Mouse (Mus musculus): ENCODE results near the gene Nfatc4. TPM values are rescaled to one million over a fixed set of nuclear protein-coding genes. Genes with fewer than 3 reads are reported as not detected.

Nfatc4 gene
- polyA plus RNA-seq, 1 experiment from 2014 or later, result 17.1 TPM

DNA sequence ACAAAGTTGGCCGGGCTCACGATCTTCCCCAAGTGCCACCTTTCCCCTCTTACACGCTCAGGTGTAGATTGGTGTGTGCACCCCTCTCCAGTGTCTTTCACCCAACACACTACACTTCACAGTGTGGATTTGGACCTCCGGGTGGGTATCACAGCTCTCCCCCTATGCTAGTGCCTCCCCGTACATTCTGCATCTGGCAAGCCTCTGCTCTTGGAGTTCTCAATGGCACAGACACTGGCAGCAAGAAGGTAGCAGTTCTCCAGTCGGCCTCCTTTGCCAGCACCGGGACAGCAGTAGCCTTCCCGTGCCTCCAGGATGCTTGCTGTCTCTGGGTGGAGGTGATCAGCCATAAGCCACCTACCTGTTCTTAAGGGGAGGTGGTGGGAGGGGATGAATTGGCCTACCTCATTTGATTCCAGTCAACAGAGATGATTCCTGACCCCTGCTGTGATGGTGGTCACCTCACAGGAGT is 50.3 kb downstream of the Nfatc4 start:
- no peak for ATAC-seq
- Histone ChIP-seq H3K4me1 (ENCODE audit: insufficient read depth, low read depth, low read length) (peaks cover 5% of the 10 kb centered on the region; the same call in 1 of the 2 replicates), H3K4me2 (replicated peaks; ENCODE audit: low read depth, low read length) (no peak overlapping the region), H3K4me3 (ENCODE audit: low read depth, low read length) (no peak overlapping the region), H3K9ac (replicated peaks; ENCODE audit: low read depth) (no peak overlapping the region), H3K27me3 (replicated peaks; ENCODE audit: insufficient read depth, low read length) (no peaks in the 10 kb centered on the region), H3K36me3 (ENCODE audit: insufficient read depth, low read length) (peaks cover 20% of the 10 kb centered on the region), H3K27ac (ENCODE audit: low read length) (no peak overlapping the region), H3K9me3 (ENCODE audit: low read length) (no peaks in the 10 kb centered on the region)
- 88% methylated on average over 8 of the region's 8 CpGs for WGBS
- no peak for TF ChIP-seq EP300 (IDR thresholded peaks at IDR 0.05)
- no peak for TF ChIP-seq CTCF (IDR thresholded peaks at IDR 0.05)
- DNase-seq (ENCODE audit: low spot score), result no peak

DNA sequence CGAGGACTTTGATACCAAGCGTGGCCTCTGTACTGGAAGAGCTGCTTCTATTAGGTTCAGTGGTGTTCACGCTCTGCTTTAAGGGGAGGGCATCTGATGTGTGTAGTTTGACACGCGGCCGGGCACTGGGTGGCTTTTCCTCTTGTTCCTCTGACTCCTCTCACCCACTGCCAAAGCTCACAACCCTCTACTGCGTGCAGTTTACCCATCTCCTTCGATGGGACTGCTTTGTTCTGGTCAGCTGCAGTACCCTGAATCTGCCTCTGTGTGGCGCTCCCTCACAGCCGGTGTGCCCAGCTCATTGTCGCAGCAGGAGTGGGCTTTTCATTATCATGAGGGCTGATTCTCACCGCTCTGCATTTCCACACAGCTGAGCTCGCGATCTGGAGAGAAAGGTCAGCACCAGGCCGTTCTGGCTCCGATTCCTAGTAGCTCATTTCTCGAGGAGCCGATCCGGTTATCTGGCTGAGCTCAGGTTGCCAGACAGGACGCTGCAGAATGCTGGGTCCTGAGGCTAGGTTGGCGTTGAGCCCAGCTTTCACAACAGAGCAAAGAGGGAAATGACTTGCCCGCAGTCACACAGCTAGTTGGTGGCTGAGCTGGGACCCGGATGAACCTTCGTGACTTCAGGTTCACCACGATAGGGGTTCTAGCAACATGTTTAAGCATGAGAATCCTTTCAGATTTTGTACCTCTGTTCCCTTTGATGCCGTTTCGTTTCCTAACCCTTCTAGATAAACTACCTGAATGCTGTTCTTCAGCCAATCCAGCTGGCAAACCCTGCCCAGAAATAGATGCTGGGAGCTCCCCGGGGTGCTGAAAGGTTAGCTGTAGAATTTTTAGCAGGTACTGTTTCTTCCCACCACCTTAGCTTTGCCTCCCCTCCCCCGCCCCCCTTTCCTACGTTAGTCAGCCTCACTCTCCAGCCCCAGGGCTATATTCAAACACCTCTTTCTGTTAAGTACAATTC is 51.1 kb downstream of the Nfatc4 start:
- H3K27ac ChIP-seq (ENCODE audit: low read length), result no peak overlapping the region
- H3K4me2 ChIP-seq (replicated peaks; ENCODE audit: low read depth, low read length), result peak overlapping the region; percentile 46
- TF ChIP-seq CTCF (IDR thresholded peaks at IDR 0.05), result peak; percentile 99
- no peak for TF ChIP-seq EP300 (IDR thresholded peaks at IDR 0.05)
- peaks cover 16% of the 10 kb centered on the region for H3K36me3 ChIP-seq (ENCODE audit: insufficient read depth, low read length)
- DNase-seq (ENCODE audit: low spot score) (peak; percentile 87), ATAC-seq (peak; percentile 71)
- 12% methylated on average over 30 of the region's 30 CpGs for WGBS
- H3K27me3 ChIP-seq (replicated peaks; ENCODE audit: insufficient read depth, low read length), result no peaks in the 10 kb centered on the region
- 0 out of 2 replicates have a peak overlapping the region, but pooled peaks have one; percentile 8 for H3K4me3 ChIP-seq (ENCODE audit: low read depth, low read length)
- peaks cover 5% of the 10 kb centered on the region; the same call in 1 of the 2 replicates for H3K4me1 ChIP-seq (ENCODE audit: insufficient read depth, low read depth, low read length)
- H3K9ac ChIP-seq (replicated peaks; ENCODE audit: low read depth), result no peak overlapping the region
- H3K9me3 ChIP-seq (ENCODE audit: low read length), result no peaks in the 10 kb centered on the region

DNA sequence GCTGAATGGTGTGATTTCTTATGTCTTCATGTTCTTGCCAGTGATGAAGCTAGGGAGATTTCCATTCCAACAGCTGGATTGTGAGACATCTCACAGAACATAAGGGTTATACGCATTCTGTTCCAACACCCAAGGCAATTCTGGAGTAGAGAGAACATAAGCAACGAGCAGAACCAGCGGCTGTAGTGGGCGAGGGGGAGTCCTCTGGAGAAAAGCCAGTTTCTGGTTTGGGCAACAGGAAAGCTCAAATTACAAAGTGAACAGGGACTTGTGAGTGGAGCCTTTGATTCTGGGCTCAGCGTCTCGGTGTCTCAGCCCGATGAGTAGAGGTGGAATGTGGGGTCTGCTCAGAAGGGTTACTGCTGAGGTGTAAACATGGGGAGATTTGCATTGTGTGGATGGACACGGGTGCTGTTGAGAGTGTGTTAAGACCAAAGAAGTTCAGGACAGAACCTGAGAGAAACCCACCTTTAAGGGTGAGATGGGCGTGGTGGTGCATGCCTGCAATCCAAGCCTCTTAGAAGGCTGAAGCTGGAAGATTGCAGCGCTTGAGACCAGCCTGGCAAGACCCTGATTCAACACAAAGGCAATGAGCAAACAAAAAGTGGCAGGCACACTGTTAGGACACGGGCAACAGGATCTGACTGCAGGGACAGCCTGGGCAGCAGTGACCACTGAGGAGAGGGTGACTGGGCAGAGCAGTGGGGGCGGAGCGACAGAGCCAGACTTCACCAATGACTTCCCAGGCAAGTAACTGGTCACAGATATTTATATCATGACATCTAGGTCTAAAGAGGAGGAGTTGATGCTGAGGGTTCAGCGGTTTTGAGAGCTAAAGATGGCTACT is 54.7 kb downstream of the Nfatc4 start:
- H3K9me3 ChIP-seq (ENCODE audit: low read length), result no peaks in the 10 kb centered on the region
- DNase-seq (ENCODE audit: low spot score) (peak; percentile 73), ATAC-seq (peak; percentile 53)
- 0 out of 2 replicates have a peak overlapping the region, but pooled peaks have one; percentile 14 for H3K27ac ChIP-seq (ENCODE audit: low read length)
- 11% methylated on average over 14 of the region's 14 CpGs for WGBS
- no peak overlapping the region for H3K4me3 ChIP-seq (ENCODE audit: low read depth, low read length)
- peaks cover 5% of the 10 kb centered on the region; the same call in 1 of the 2 replicates for H3K4me1 ChIP-seq (ENCODE audit: insufficient read depth, low read depth, low read length)
- H3K4me2 ChIP-seq (replicated peaks; ENCODE audit: low read depth, low read length), result no peak overlapping the region
- TF ChIP-seq EP300 (IDR thresholded peaks at IDR 0.05) (no peak), CTCF (IDR thresholded peaks at IDR 0.05) (no peak)
- H3K27me3 ChIP-seq (replicated peaks; ENCODE audit: insufficient read depth, low read length), result no peaks in the 10 kb centered on the region
- H3K36me3 ChIP-seq (ENCODE audit: insufficient read depth, low read length), result no peaks in the 10 kb centered on the region
- no peak overlapping the region for H3K9ac ChIP-seq (replicated peaks; ENCODE audit: low read depth)

DNA sequence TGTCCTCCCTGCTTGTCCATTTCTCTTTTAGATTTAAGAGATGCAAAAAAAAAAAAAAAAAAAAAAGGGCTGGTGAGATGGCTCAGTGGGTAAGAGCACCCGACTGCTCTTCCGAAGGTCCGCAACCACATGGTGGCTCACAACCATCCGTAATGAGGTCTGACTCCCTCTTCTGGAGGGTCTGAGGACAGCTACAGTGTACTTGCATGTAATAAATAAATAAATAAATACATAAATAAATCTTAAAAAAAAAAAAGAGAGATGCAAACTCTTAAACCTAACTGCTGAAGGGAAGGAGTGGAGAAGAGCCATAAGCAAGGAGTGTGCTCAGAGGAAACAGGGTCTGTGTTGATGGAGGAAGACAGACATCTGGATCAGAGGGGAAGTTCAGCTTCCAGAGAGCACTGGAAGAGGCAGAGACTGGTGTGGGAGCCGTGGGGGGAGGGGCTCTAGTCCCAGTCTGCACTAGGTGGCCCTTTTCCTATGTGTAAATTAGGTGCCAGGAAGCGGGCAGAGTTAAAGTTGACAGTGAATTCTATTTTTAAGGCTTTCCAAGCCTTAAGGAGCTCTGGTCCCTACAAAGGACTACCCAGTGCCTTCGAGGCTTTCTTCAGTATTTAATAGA is 55.5 kb downstream of the Nfatc4 start:
- no peak overlapping the region for H3K4me2 ChIP-seq (replicated peaks; ENCODE audit: low read depth, low read length)

DNA sequence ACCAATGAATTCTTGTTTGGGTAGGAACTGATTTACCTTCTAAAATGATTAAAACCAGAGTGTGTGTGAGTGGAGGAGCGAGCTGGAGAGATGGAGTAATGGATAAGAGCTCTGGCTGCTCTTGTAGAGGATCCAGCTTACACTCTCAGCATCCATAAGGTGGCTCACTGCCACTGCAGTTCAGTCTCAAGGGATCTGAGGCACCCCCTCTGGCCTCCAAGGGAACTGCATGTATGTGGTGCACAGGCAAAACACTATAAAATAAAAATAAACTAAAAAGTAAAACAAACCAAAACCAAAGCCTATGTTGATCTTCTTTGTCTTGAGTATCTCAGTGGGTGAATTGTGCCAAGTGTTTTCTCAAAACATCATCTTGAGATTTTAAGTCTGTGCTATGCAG is 56.7 kb downstream of the Nfatc4 start:
- no peak overlapping the region for H3K4me3 ChIP-seq (ENCODE audit: low read depth, low read length)
- H3K27ac ChIP-seq (ENCODE audit: low read length), result no peak overlapping the region
- TF ChIP-seq EP300 (IDR thresholded peaks at IDR 0.05) (no peak), CTCF (IDR thresholded peaks at IDR 0.05) (peak; percentile 94)
- peak; percentile 44 for ATAC-seq
- H3K4me2 ChIP-seq (replicated peaks; ENCODE audit: low read depth, low read length), result no peak overlapping the region
- H3K27me3 ChIP-seq (replicated peaks; ENCODE audit: insufficient read depth, low read length), result no peaks in the 10 kb centered on the region
- H3K4me1 ChIP-seq (ENCODE audit: insufficient read depth, low read depth, low read length), result peaks cover 12% of the 10 kb centered on the region; the same call in 1 of the 2 replicates
- DNase-seq (ENCODE audit: low spot score), result peak; percentile 92
- H3K9me3 ChIP-seq (ENCODE audit: low read length), result no peaks in the 10 kb centered on the region
- H3K36me3 ChIP-seq (ENCODE audit: insufficient read depth, low read length), result no peaks in the 10 kb centered on the region
- H3K9ac ChIP-seq (replicated peaks; ENCODE audit: low read depth), result no peak overlapping the region
- 32% methylated on average over 1 of the region's 1 CpGs for WGBS

More for the DNA sequence above, 55.5 kb downstream of the Nfatc4 start:
- Histone ChIP-seq H3K27ac (ENCODE audit: low read length) (no peak overlapping the region), H3K4me1 (ENCODE audit: insufficient read depth, low read depth, low read length) (peaks cover 5% of the 10 kb centered on the region; the same call in 1 of the 2 replicates), H3K27me3 (replicated peaks; ENCODE audit: insufficient read depth, low read length) (no peaks in the 10 kb centered on the region), H3K9me3 (ENCODE audit: low read length) (no peaks in the 10 kb centered on the region), H3K9ac (replicated peaks; ENCODE audit: low read depth) (no peak overlapping the region), H3K4me3 (ENCODE audit: low read depth, low read length) (no peak overlapping the region), H3K36me3 (ENCODE audit: insufficient read depth, low read length) (no peaks in the 10 kb centered on the region)
- 8% methylated on average over 7 of the region's 7 CpGs for WGBS
- TF ChIP-seq CTCF (IDR thresholded peaks at IDR 0.05) (peak; percentile 54), EP300 (IDR thresholded peaks at IDR 0.05) (no peak)
- ATAC-seq (peak; percentile 15; the same call in 1 of the 2 replicates), DNase-seq (ENCODE audit: low spot score) (peak; percentile 33)

All from lung, postnatal 0 days (tissue).